Mouse (Mus musculus): ENCODE measurements around the gene Ntrk2.

DNA sequence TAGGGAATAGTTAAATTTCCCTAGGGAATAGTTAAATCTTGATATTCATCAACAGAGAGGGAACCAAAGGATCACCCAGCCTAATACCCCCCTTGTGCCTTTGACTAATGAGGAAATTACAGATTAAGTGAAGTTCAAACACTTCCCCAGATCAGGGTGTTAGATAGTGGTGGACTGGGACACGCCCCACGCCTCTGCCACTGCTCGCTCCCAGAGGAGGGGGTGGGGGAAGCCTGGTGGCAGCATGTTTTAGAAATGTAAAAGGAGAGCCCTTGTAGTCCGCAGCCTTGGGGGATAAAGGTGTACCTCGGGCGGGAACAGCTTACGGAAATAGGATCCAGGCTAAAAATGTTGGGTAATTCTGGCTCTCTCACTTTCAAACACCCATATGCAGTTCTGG, 252.7 kb downstream of the Ntrk2 start:
- TF ChIP-seq CTCF (IDR thresholded peaks at IDR 0.05; ENCODE audit: insufficient read depth, low read length) = no peak
- no peak for TF ChIP-seq POLR2A (IDR thresholded peaks at IDR 0.05; ENCODE audit: borderline replicate concordance, extremely low read depth, low read depth, low read length)

All from lung, adult 2 months (tissue).